Mouse (Mus musculus): ENCODE results near the gene Psmd10. TPM values are rescaled to one million over a fixed set of nuclear protein-coding genes. Genes with fewer than 3 reads are reported as not detected.

Psmd10 gene
- polyA plus RNA-seq, 1 experiment from 2014 or later: 49.9 TPM

- Histone ChIP-seq H3K4me2 (no peak overlapping the region), H3K4me1 (no peaks in the 10 kb centered on the region), H3K27me3 (peaks cover 8% of the 10 kb centered on the region; the same call in 1 of the 2 replicates), H3K36me3 (0 out of 2 replicates have a peak, but pooled peaks cover 6% of the 10 kb centered on the region), H3K9me3 (no peaks in the 10 kb centered on the region), H3K27ac (no peak overlapping the region), H3K9ac (no peak overlapping the region), H3K4me3 (no peak overlapping the region)
- WGBS: 80% methylated on average over 4 of the region's 4 CpGs
- no peak for ATAC-seq (ENCODE audit: borderline replicate concordance, extremely low read depth, low FRiP score, low TSS enrichment)
Measured at GRCm38 (mm10) chrX:140953618-140954017, 2.9 kb downstream of the Psmd10 start.

GRCm38 (mm10) chrX:140936271-140936670 is 20.3 kb downstream of the Psmd10 start:
- Histone ChIP-seq H3K27ac (no peak overlapping the region), H3K4me3 (no peak overlapping the region), H3K27me3 (peaks cover 24% of the 10 kb centered on the region; the same call in 1 of the 2 replicates), H3K9me3 (no peaks in the 10 kb centered on the region), H3K9ac (no peak overlapping the region), H3K4me1 (no peaks in the 10 kb centered on the region), H3K36me3 (no peaks in the 10 kb centered on the region), H3K4me2 (no peak overlapping the region)
- ATAC-seq (ENCODE audit: borderline replicate concordance, extremely low read depth, low FRiP score, low TSS enrichment): no peak
- 51% methylated on average over 5 of the region's 5 CpGs for WGBS

- Histone ChIP-seq H3K27me3 (peaks cover 23% of the 10 kb centered on the region; the same call in 1 of the 2 replicates), H3K9ac (no peak overlapping the region), H3K9me3 (no peaks in the 10 kb centered on the region), H3K27ac (no peak overlapping the region), H3K4me3 (no peak overlapping the region), H3K36me3 (no peaks in the 10 kb centered on the region), H3K4me2 (no peak overlapping the region), H3K4me1 (no peaks in the 10 kb centered on the region)
- WGBS: 56% methylated on average over 3 of the region's 3 CpGs
- no peak for ATAC-seq (ENCODE audit: borderline replicate concordance, extremely low read depth, low FRiP score, low TSS enrichment)
Measured at GRCm38 (mm10) chrX:140933263-140933662, 23.3 kb downstream of the Psmd10 start.

GRCm38 (mm10) chrX:140932066-140932465 is 24.5 kb downstream of the Psmd10 start:
- H3K27me3 ChIP-seq: peaks cover 23% of the 10 kb centered on the region; the same call in 1 of the 2 replicates
- H3K4me2 ChIP-seq: no peak overlapping the region
- ATAC-seq (ENCODE audit: borderline replicate concordance, extremely low read depth, low FRiP score, low TSS enrichment): no peak
- H3K9ac ChIP-seq: no peak overlapping the region
- 54% methylated on average over 3 of the region's 3 CpGs for whole genome bisulfite sequencing
- H3K36me3 ChIP-seq: no peaks in the 10 kb centered on the region
- no peaks in the 10 kb centered on the region for H3K4me1 ChIP-seq
- H3K9me3 ChIP-seq: no peaks in the 10 kb centered on the region
- no peak overlapping the region for H3K27ac ChIP-seq
- H3K4me3 ChIP-seq: no peak overlapping the region

- Histone ChIP-seq H3K36me3 (no peaks in the 10 kb centered on the region), H3K4me3 (no peak overlapping the region), H3K9me3 (no peaks in the 10 kb centered on the region), H3K27me3 (peaks cover 32% of the 10 kb centered on the region), H3K4me2 (no peak overlapping the region), H3K4me1 (no peaks in the 10 kb centered on the region), H3K27ac (no peak overlapping the region), H3K9ac (no peak overlapping the region)
- ATAC-seq (ENCODE audit: borderline replicate concordance, extremely low read depth, low FRiP score, low TSS enrichment): no peak
- 77% methylated on average over 6 of the region's 6 CpGs for WGBS
Measured at GRCm38 (mm10) chrX:140921321-140921720, 35.2 kb downstream of the Psmd10 start.

- Histone ChIP-seq H3K27me3 (peaks cover 4% of the 10 kb centered on the region; the same call in 1 of the 2 replicates), H3K27ac (no peak within 1 kb of the TSS), H3K36me3 (no peaks in the 10 kb centered on the region), H3K9ac (no peak within 1 kb of the TSS), H3K4me1 (no peaks in the 10 kb centered on the region), H3K4me2 (no peak within 1 kb of the TSS), H3K9me3 (no peaks in the 10 kb centered on the region), H3K4me3 (no peak within 1 kb of the TSS)
- no peak for ATAC-seq (ENCODE audit: borderline replicate concordance, extremely low read depth, low FRiP score, low TSS enrichment)
- 49% methylated on average over 7 of the region's 7 CpGs for WGBS
Measured at GRCm38 (mm10) chrX:140907360-140907759, 49.2 kb downstream of the Psmd10 start, which contains the start of gene Vsig1. TSS of gene Vsig1 (plus strand) at chrX:140907608.

GRCm38 (mm10) chrX:140903487-140903886 is 53.0 kb downstream of the Psmd10 start:
- Histone ChIP-seq H3K9ac (no peak overlapping the region), H3K27ac (no peak overlapping the region), H3K4me2 (no peak overlapping the region), H3K4me3 (no peak overlapping the region), H3K9me3 (no peaks in the 10 kb centered on the region), H3K27me3 (peaks cover 3% of the 10 kb centered on the region; the same call in 1 of the 2 replicates), H3K36me3 (no peaks in the 10 kb centered on the region), H3K4me1 (no peaks in the 10 kb centered on the region)
- 65% methylated on average over 3 of the region's 3 CpGs for WGBS
- ATAC-seq (ENCODE audit: borderline replicate concordance, extremely low read depth, low FRiP score, low TSS enrichment): no peak

Other genes with a start within 250 kb of the Psmd10 start
- not detected in 2 replicates for gene Tex13b, start 143.3 kb downstream of the Psmd10 start, polyA plus RNA-seq (2015; fragmentation: Nextera tagmentation; extraction: Ambion mirVana)
- 0.12 and 0.16 TPM in 2 replicates for gene Vsig1, start 49.1 kb downstream of the Psmd10 start, polyA plus RNA-seq (2015; fragmentation: Nextera tagmentation; extraction: Ambion mirVana)
- 16.4 and 17.1 TPM in 2 replicates for gene Atg4a, start 179 bp upstream of the Psmd10 start, polyA plus RNA-seq (2015; fragmentation: Nextera tagmentation; extraction: Ambion mirVana)